Mouse (Mus musculus): ENCODE data around the gene Ppp2r2d. TPM values are rescaled to one million over a fixed set of nuclear protein-coding genes. Genes with fewer than 3 reads are reported as not detected.

Gene Ppp2r2d
- polyA plus RNA-seq, 1 experiment from 2014 or later, result 80.0 TPM

GRCm38 (mm10) chr7:138835028-138835427 is 10.9 kb upstream of the Ppp2r2d start:
- H3K9ac ChIP-seq (ENCODE audit: low read depth, low read length), result no peak overlapping the region
- no peak overlapping the region for H3K4me2 ChIP-seq (replicated peaks; ENCODE audit: low read depth, low read length)
- H3K4me3 ChIP-seq (ENCODE audit: low read depth, low read length), result no peak overlapping the region
- no peaks in the 10 kb centered on the region for H3K36me3 ChIP-seq (ENCODE audit: control insufficient read depth, insufficient read depth, low read length)
- WGBS, result 93% methylated on average over 3 of the region's 3 CpGs
- DNase-seq (ENCODE audit: low spot score) (no peak), ATAC-seq (ENCODE audit: low FRiP score) (no peak)
- H3K27ac ChIP-seq (ENCODE audit: low read depth, low read length), result no peak overlapping the region
- no peaks in the 10 kb centered on the region for H3K9me3 ChIP-seq (ENCODE audit: control insufficient read depth, low read length)
- H3K27me3 ChIP-seq (ENCODE audit: control insufficient read depth, insufficient read depth, low read length), result no peaks in the 10 kb centered on the region
- no peaks in the 10 kb centered on the region for H3K4me1 ChIP-seq (replicated peaks; ENCODE audit: control insufficient read depth, insufficient read depth, low read length)

- WGBS, result 23% methylated on average over 4 of the region's 4 CpGs
- Histone ChIP-seq H3K4me2 (replicated peaks; ENCODE audit: low read depth, low read length) (no peak overlapping the region), H3K9me3 (ENCODE audit: control insufficient read depth, low read length) (no peaks in the 10 kb centered on the region), H3K27me3 (ENCODE audit: control insufficient read depth, insufficient read depth, low read length) (no peaks in the 10 kb centered on the region), H3K27ac (ENCODE audit: low read depth, low read length) (no peak overlapping the region), H3K4me1 (replicated peaks; ENCODE audit: control insufficient read depth, insufficient read depth, low read length) (peaks cover 4% of the 10 kb centered on the region), H3K4me3 (ENCODE audit: low read depth, low read length) (no peak overlapping the region), H3K9ac (ENCODE audit: low read depth, low read length) (no peak overlapping the region), H3K36me3 (ENCODE audit: control insufficient read depth, insufficient read depth, low read length) (no peaks in the 10 kb centered on the region)
- peak; percentile 88 for DNase-seq (ENCODE audit: low spot score)
- ATAC-seq (ENCODE audit: low FRiP score), result peak; percentile 53; the same call in 1 of the 2 replicates
These were observed 5.3 kb upstream of the Ppp2r2d start for GRCm38 (mm10) chr7:138840594-138841021.

DNA sequence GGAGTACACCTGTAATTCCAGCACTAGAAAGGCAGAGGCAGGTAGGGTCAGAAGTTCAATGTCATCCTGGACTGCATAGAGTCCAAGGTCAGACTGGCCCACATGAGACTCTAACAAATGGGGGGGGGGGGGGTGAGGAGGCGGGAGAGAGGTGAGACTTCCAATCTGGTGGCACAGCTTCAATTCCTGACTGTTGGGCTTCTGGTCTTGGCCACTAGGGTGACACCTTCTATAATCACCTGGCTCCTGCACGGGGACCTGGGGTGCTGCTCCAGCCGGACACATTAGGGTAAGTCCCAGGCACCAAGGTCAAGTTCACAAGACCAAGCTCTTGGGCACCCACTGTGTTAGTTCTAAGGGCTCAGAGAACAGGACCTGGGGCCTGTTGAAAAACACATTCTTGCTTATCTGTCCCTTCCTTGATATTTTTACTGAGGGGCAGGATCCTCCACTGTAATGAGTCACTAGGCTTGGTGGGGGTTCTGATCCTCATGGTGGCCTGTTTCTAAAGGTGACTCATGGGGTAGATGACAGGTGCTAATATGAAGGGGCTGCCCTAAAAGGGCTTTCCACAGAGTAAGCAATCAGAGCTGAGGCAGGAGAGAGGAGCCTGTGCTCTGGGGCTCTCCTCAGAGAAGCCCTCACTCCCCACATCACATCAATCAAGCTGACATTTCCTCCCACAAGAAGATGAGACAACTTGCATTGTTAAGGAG is 4.3 kb upstream of the Ppp2r2d start:
- no peak for DNase-seq (ENCODE audit: low spot score)
- Histone ChIP-seq H3K4me1 (replicated peaks; ENCODE audit: control insufficient read depth, insufficient read depth, low read length) (peaks cover 4% of the 10 kb centered on the region), H3K27ac (ENCODE audit: low read depth, low read length) (0 out of 2 replicates have a peak overlapping the region, but pooled peaks have one; percentile 10), H3K36me3 (ENCODE audit: control insufficient read depth, insufficient read depth, low read length) (no peaks in the 10 kb centered on the region), H3K9me3 (ENCODE audit: control insufficient read depth, low read length) (no peaks in the 10 kb centered on the region), H3K9ac (ENCODE audit: low read depth, low read length) (no peak overlapping the region), H3K27me3 (ENCODE audit: control insufficient read depth, insufficient read depth, low read length) (no peaks in the 10 kb centered on the region), H3K4me3 (ENCODE audit: low read depth, low read length) (no peak overlapping the region), H3K4me2 (replicated peaks; ENCODE audit: low read depth, low read length) (no peak overlapping the region)
- ATAC-seq (ENCODE audit: low FRiP score), result no peak
- WGBS, result 60% methylated on average over 3 of the region's 3 CpGs

DNA sequence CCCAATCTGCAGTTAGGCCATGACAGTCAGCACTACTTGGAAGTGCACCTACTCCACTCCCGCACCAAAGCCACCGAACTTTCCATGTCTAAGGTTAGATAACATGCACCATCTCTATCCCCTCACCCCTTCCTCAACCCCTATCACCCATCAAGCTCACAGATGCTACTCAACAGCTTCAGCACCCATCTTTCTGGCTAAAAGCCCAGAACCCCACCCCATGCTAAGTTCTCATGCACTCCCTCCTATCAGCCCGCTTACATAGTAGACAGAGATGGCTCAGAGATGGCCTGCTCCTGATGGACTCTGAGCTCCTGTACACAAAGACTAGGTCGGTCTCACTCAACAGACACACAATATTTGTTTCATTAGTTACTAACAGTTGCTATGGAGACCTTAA is 2.5 kb upstream of the Ppp2r2d start:
- no peak overlapping the region for H3K27ac ChIP-seq (ENCODE audit: low read depth, low read length)
- ATAC-seq (ENCODE audit: low FRiP score) (no peak), DNase-seq (ENCODE audit: low spot score) (no peak)
- no peaks in the 10 kb centered on the region for H3K9me3 ChIP-seq (ENCODE audit: control insufficient read depth, low read length)
- no peaks in the 10 kb centered on the region for H3K27me3 ChIP-seq (ENCODE audit: control insufficient read depth, insufficient read depth, low read length)
- 88% methylated on average over 4 of the region's 4 CpGs for WGBS
- no peak overlapping the region for H3K4me3 ChIP-seq (ENCODE audit: low read depth, low read length)
- H3K4me1 ChIP-seq (replicated peaks; ENCODE audit: control insufficient read depth, insufficient read depth, low read length), result peaks cover 11% of the 10 kb centered on the region
- no peak overlapping the region for H3K9ac ChIP-seq (ENCODE audit: low read depth, low read length)
- no peaks in the 10 kb centered on the region for H3K36me3 ChIP-seq (ENCODE audit: control insufficient read depth, insufficient read depth, low read length)
- H3K4me2 ChIP-seq (replicated peaks; ENCODE audit: low read depth, low read length), result no peak overlapping the region

GRCm38 (mm10) chr7:138845111-138845510 is 768 bp upstream of the Ppp2r2d start:
- peak overlapping the region; percentile 85 for H3K4me2 ChIP-seq (replicated peaks; ENCODE audit: low read depth, low read length)
- H3K27ac ChIP-seq (ENCODE audit: low read depth, low read length), result peak overlapping the region; percentile 24; the same call in 1 of the 2 replicates
- ATAC-seq (ENCODE audit: low FRiP score) (no peak), DNase-seq (ENCODE audit: low spot score) (no peak)
- no peaks in the 10 kb centered on the region for H3K9me3 ChIP-seq (ENCODE audit: control insufficient read depth, low read length)
- H3K4me3 ChIP-seq (ENCODE audit: low read depth, low read length), result peak overlapping the region; percentile 98
- no peaks in the 10 kb centered on the region for H3K36me3 ChIP-seq (ENCODE audit: control insufficient read depth, insufficient read depth, low read length)
- peaks cover 11% of the 10 kb centered on the region for H3K4me1 ChIP-seq (replicated peaks; ENCODE audit: control insufficient read depth, insufficient read depth, low read length)
- 52% methylated on average over 8 of the region's 8 CpGs for WGBS
- H3K9ac ChIP-seq (ENCODE audit: low read depth, low read length), result peak overlapping the region; percentile 48
- H3K27me3 ChIP-seq (ENCODE audit: control insufficient read depth, insufficient read depth, low read length), result no peaks in the 10 kb centered on the region

DNA sequence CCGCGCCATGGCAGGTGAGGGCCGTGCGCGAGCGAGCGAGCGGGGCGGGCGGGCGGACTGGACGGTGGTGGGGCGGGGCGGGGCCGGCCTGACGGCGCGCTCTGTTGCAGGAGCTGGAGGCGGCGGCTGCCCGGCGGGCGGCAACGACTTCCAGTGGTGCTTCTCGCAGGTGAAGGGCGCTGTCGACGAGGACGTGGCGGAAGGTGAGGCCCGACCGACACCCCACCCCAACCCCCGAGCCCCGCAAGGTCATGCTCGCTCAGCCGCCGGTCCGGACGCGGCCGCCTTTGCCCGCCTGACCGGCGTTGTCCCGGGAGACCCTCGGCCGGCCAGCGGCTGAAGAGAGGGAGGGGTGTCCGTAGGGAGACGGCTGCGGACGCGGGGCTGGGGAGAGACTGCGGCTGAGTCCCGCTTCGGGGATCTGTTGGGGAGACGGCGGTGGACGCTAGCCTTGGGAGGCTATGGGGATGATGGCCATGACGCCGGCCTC is 668 bp downstream of the Ppp2r2d start:
- ATAC-seq (ENCODE audit: low FRiP score) (peak; percentile 79), DNase-seq (ENCODE audit: low spot score) (peak; percentile 58)
- Histone ChIP-seq H3K4me3 (ENCODE audit: low read depth, low read length) (peak overlapping the region; percentile 98), H3K27ac (ENCODE audit: low read depth, low read length) (peak overlapping the region; percentile 94), H3K27me3 (ENCODE audit: control insufficient read depth, insufficient read depth, low read length) (no peaks in the 10 kb centered on the region), H3K4me1 (replicated peaks; ENCODE audit: control insufficient read depth, insufficient read depth, low read length) (peaks cover 11% of the 10 kb centered on the region), H3K4me2 (replicated peaks; ENCODE audit: low read depth, low read length) (peak overlapping the region; percentile 85), H3K9me3 (ENCODE audit: control insufficient read depth, low read length) (no peaks in the 10 kb centered on the region), H3K36me3 (ENCODE audit: control insufficient read depth, insufficient read depth, low read length) (no peaks in the 10 kb centered on the region), H3K9ac (ENCODE audit: low read depth, low read length) (peak overlapping the region; percentile 94)
- under 1% methylated on average over 26 of the region's 61 CpGs for WGBS

DNA sequence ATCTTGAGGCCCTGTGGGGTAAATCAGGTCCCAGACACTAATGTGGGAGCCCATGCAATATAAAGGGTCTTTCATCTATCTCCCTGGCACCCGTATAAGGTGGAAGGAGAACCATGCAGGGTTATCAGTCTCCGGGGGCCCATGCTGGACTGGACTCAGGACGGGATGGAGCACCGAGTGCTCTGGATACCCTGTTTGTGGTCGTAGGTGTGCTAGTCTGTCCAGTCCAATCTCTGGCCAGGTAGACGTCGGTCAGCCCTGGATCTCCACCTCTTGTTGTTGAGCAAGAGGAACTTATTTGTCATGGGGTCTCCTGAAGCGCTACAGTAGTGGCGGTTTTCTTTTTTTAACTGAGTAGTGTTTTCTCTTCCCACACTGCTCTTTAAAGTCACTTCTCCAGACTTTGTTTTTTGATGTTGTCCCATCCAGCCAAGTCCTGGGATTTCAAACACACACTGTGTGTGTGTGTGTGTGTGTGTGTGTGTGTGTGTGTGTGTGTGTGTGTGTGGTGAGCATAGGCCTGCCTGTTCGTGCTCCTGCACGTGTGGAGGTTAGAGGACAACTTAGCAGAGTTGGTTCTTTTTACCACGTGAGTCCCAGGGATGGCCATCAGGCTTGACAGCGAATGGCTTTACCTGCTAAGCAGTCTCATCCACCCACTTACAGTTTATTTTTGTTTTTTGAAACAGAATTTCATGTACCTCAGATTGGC is 1.6 kb downstream of the Ppp2r2d start:
- Histone ChIP-seq H3K27me3 (ENCODE audit: control insufficient read depth, insufficient read depth, low read length) (no peaks in the 10 kb centered on the region), H3K9me3 (ENCODE audit: control insufficient read depth, low read length) (no peaks in the 10 kb centered on the region), H3K4me3 (ENCODE audit: low read depth, low read length) (peak overlapping the region; percentile 98), H3K4me2 (replicated peaks; ENCODE audit: low read depth, low read length) (peak overlapping the region; percentile 85), H3K36me3 (ENCODE audit: control insufficient read depth, insufficient read depth, low read length) (no peaks in the 10 kb centered on the region), H3K27ac (ENCODE audit: low read depth, low read length) (peak overlapping the region; percentile 94; the same call in 1 of the 2 replicates), H3K4me1 (replicated peaks; ENCODE audit: control insufficient read depth, insufficient read depth, low read length) (peaks cover 11% of the 10 kb centered on the region), H3K9ac (ENCODE audit: low read depth, low read length) (peak overlapping the region; percentile 94)
- DNase-seq (ENCODE audit: low spot score) (no peak), ATAC-seq (ENCODE audit: low FRiP score) (no peak; the same call in 1 of the 2 replicates)
- 51% methylated on average over 13 of the region's 13 CpGs for WGBS

GRCm38 (mm10) chr7:138848028-138848920 is 2.4 kb downstream of the Ppp2r2d start:
- Histone ChIP-seq H3K4me1 (replicated peaks; ENCODE audit: control insufficient read depth, insufficient read depth, low read length) (peaks cover 11% of the 10 kb centered on the region), H3K4me3 (ENCODE audit: low read depth, low read length) (peak overlapping the region; percentile 98; the same call in 1 of the 2 replicates), H3K4me2 (replicated peaks; ENCODE audit: low read depth, low read length) (no peak overlapping the region; the same call in 1 of the 2 replicates), H3K9me3 (ENCODE audit: control insufficient read depth, low read length) (no peaks in the 10 kb centered on the region), H3K9ac (ENCODE audit: low read depth, low read length) (no peak overlapping the region; the same call in 1 of the 2 replicates), H3K27me3 (ENCODE audit: control insufficient read depth, insufficient read depth, low read length) (no peaks in the 10 kb centered on the region), H3K27ac (ENCODE audit: low read depth, low read length) (no peak overlapping the region), H3K36me3 (ENCODE audit: control insufficient read depth, insufficient read depth, low read length) (no peaks in the 10 kb centered on the region)
- ATAC-seq (ENCODE audit: low FRiP score) (no peak), DNase-seq (ENCODE audit: low spot score) (no peak)
- WGBS, result 85% methylated on average over 7 of the region's 7 CpGs
